Comparison of ENCODE assay signal across 8 mouse cellular contexts in genomic region chr8:4239193-4239890, GRCm38 (mm10). TPM values are rescaled to one million over a fixed set of nuclear protein-coding genes. Genes with fewer than 3 reads are reported as not detected.
A peak's percentile ranks its signal among the peaks of the same experiment; 100 is the strongest.
DNase-seq lines count a peak whose midpoint lies in the region; ATAC-seq and TF ChIP-seq lines count a peak whose summit lies in the region.

No protein-coding gene starts in this region.

- peaks cover 30% of the 10 kb centered on the region for H3K4me1 ChIP-seq in kidney, embryonic 16.5 days (ENCODE audit: insufficient read depth, low read length)
- peaks cover 23% of the 10 kb centered on the region for H3K4me1 ChIP-seq in embryonic facial prominence, embryonic 10.5 days
- peaks cover 8% of the 10 kb centered on the region for H3K4me1 ChIP-seq in midbrain, postnatal 0 days (ENCODE audit: insufficient read depth, low read length)

- H3K9ac ChIP-seq in kidney, embryonic 16.5 days (replicated peaks; ENCODE audit: low read length): peak overlapping the region; percentile 84
- H3K9ac ChIP-seq in midbrain, postnatal 0 days (replicated peaks; ENCODE audit: low read length, poor library complexity, severe bottlenecking): peak overlapping the region; percentile 79

- H3K27ac ChIP-seq in kidney, embryonic 16.5 days (ENCODE audit: low read length): peak overlapping the region; percentile 92
- H3K27ac ChIP-seq in embryonic facial prominence, embryonic 10.5 days (replicated peaks): peak overlapping the region; percentile 97
- peak overlapping the region; percentile 89 for H3K27ac ChIP-seq in midbrain, postnatal 0 days (ENCODE audit: low read depth, low read length)

- no peak; the same call in 1 of the 2 replicates for ATAC-seq in kidney, embryonic 16.5 days (ENCODE audit: low FRiP score, low TSS enrichment)
- ATAC-seq in inflammation-experienced regulatory T-cells, adult 6 months: peak; percentile 40
- ATAC-seq in midbrain, postnatal 0 days (ENCODE audit: low FRiP score): peak; percentile 32
- no peak for ATAC-seq in frontal cortex, adult (ENCODE audit: low TSS enrichment)

- no peaks in the 10 kb centered on the region for H3K9me3 ChIP-seq in kidney, embryonic 16.5 days (ENCODE audit: low read length)
- H3K9me3 ChIP-seq in embryonic facial prominence, embryonic 10.5 days: no peaks in the 10 kb centered on the region
- no peaks in the 10 kb centered on the region for H3K9me3 ChIP-seq in midbrain, postnatal 0 days (ENCODE audit: low read length)

- 11% methylated on average over 19 of the region's 19 CpGs for WGBS in kidney, embryonic 16.5 days
- WGBS in embryonic facial prominence, embryonic 10.5 days: 15% methylated on average over 19 of the region's 19 CpGs
- 13% methylated on average over 19 of the region's 19 CpGs for WGBS in midbrain, postnatal 0 days

- H3K4me2 ChIP-seq in kidney, embryonic 16.5 days (replicated peaks; ENCODE audit: low read depth, low read length): peak overlapping the region; percentile 70
- H3K4me2 ChIP-seq in midbrain, postnatal 0 days (ENCODE audit: low read depth, low read length, poor library complexity, severe bottlenecking): peak overlapping the region; percentile 85

- H3K36me3 ChIP-seq in kidney, embryonic 16.5 days (ENCODE audit: insufficient read depth, low read length): peaks cover 19% of the 10 kb centered on the region
- H3K36me3 ChIP-seq in embryonic facial prominence, embryonic 10.5 days (replicated peaks): peaks cover 43% of the 10 kb centered on the region
- H3K36me3 ChIP-seq in midbrain, postnatal 0 days (ENCODE audit: insufficient read depth, low read length): peaks cover 23% of the 10 kb centered on the region

- intact Hi-C loops in left cerebral cortex, postnatal 14 days (cut with DNase I): loop anchor here (2.0 kb wide), 1 partner anchor 19 kb away; the partner anchor contains the start of gene Ctxn1

- H3K4me3 ChIP-seq in kidney, embryonic 16.5 days (ENCODE audit: low read length): peak overlapping the region; percentile 83
- peak overlapping the region; percentile 82 for H3K4me3 ChIP-seq in embryonic facial prominence, embryonic 10.5 days
- peak overlapping the region; percentile 82 for H3K4me3 ChIP-seq in midbrain, postnatal 0 days (ENCODE audit: low read depth, low read length)

- no peak for DNase-seq in kidney, postnatal 10 days
- DNase-seq in embryonic facial prominence, embryonic 10.5 days (ENCODE audit: low spot score): no peak
- no peak for DNase-seq in midbrain, postnatal 0 days (ENCODE audit: low spot score)
- no peak for DNase-seq in left cerebral cortex, postnatal 14 days (ENCODE audit: low spot score in 2 of 2)
- no peak for DNase-seq in urinary bladder, adult 18-20 months (ENCODE audit: low spot score in 2 of 2)

- H3K27me3 ChIP-seq in kidney, embryonic 16.5 days (ENCODE audit: insufficient read depth, low read length): no peaks in the 10 kb centered on the region
- peaks cover 14% of the 10 kb centered on the region; the same call in 1 of the 2 replicates for H3K27me3 ChIP-seq in embryonic facial prominence, embryonic 10.5 days (replicated peaks; ENCODE audit: low read depth, poor library complexity, severe bottlenecking)
- no peaks in the 10 kb centered on the region for H3K27me3 ChIP-seq in midbrain, postnatal 0 days (ENCODE audit: insufficient read depth, low read length)

- no peak for TF ChIP-seq CTCF in midbrain, postnatal 0 days (IDR thresholded peaks at IDR 0.05)

RNA-seq across cellular contexts. Expression of gene Gm49320, which starts 0.7 kb away (rescaled TPM):
- 1.2 and 1.3 TPM in 2 replicates for polyA plus RNA-seq in kidney, embryonic 16.5 days (2015; fragmentation: Nextera tagmentation; extraction: Ambion mirVana)
- polyA plus RNA-seq in embryonic facial prominence, embryonic 10.5 days (2016; fragmentation: Nextera tagmentation; extraction: Ambion mirVana): 0.44 and 0.85 TPM in 2 replicates
- under 1 TPM in 1 of 3 experiments, not detected in 2; 0.35 TPM for polyA plus RNA-seq in inflammation-experienced regulatory T-cells, adult 6 months (2017; shearing (Covaris generic))
- 0.11 and 0.61 TPM in 2 replicates for total RNA-seq in midbrain, postnatal 0 days (2014; rRNA removed)
- 0.45 and 0.85 TPM in 2 replicates for polyA plus RNA-seq in midbrain, postnatal 0 days (2015; fragmentation: Nextera tagmentation; extraction: Ambion mirVana)
- not detected for total RNA-seq in left cerebral cortex, postnatal 14 days (2021)

RNA-seq across cellular contexts. Expression of gene Map2k7, which starts 0.8 kb away (rescaled TPM):
- 30.6 and 33.6 TPM in 2 replicates for polyA plus RNA-seq in kidney, embryonic 16.5 days (2015; fragmentation: Nextera tagmentation; extraction: Ambion mirVana)
- polyA plus RNA-seq in embryonic facial prominence, embryonic 10.5 days (2016; fragmentation: Nextera tagmentation; extraction: Ambion mirVana): 31.0 and 32.8 TPM in 2 replicates
- polyA plus RNA-seq in inflammation-experienced regulatory T-cells, adult 6 months (2017; shearing (Covaris generic)): 10 to 100 TPM; 17.2 to 33.1 (median 20.0) TPM
- 32.8 and 42.3 TPM in 2 replicates for total RNA-seq in midbrain, postnatal 0 days (2014; rRNA removed)
- polyA plus RNA-seq in midbrain, postnatal 0 days (2015; fragmentation: Nextera tagmentation; extraction: Ambion mirVana): 29.3 and 29.4 TPM in 2 replicates
- 10 to 100 TPM; 80.8 to 82.5 TPM for total RNA-seq in left cerebral cortex, postnatal 14 days (2021)

RNA-seq across cellular contexts. Expression of gene Tgfbr3l, which starts 8.7 kb away (rescaled TPM):
- 4.2 and 4.8 TPM in 2 replicates for polyA plus RNA-seq in kidney, embryonic 16.5 days (2015; fragmentation: Nextera tagmentation; extraction: Ambion mirVana)
- 4.4 and 5.2 TPM in 2 replicates for polyA plus RNA-seq in embryonic facial prominence, embryonic 10.5 days (2016; fragmentation: Nextera tagmentation; extraction: Ambion mirVana)
- 1 to 10 TPM; 1.9 to 8.2 (median 5.2) TPM for polyA plus RNA-seq in inflammation-experienced regulatory T-cells, adult 6 months (2017; shearing (Covaris generic))
- total RNA-seq in midbrain, postnatal 0 days (2014; rRNA removed): 8.2 and 15.3 TPM in 2 replicates
- polyA plus RNA-seq in midbrain, postnatal 0 days (2015; fragmentation: Nextera tagmentation; extraction: Ambion mirVana): 3.5 and 5.1 TPM in 2 replicates
- total RNA-seq in left cerebral cortex, postnatal 14 days (2021): 1 to 10 TPM; 5.6 to 9.0 TPM

RNA-seq across cellular contexts. Expression of gene Lrrc8e, which starts 12.7 kb away (rescaled TPM):
- polyA plus RNA-seq in kidney, embryonic 16.5 days (2015; fragmentation: Nextera tagmentation; extraction: Ambion mirVana): 1.4 and 1.6 TPM in 2 replicates
- polyA plus RNA-seq in embryonic facial prominence, embryonic 10.5 days (2016; fragmentation: Nextera tagmentation; extraction: Ambion mirVana): 0.49 and 0.56 TPM in 2 replicates
- under 1 TPM in 1 of 3 experiments, not detected in 2; 0.90 TPM for polyA plus RNA-seq in inflammation-experienced regulatory T-cells, adult 6 months (2017; shearing (Covaris generic))
- not detected in 2 replicates for total RNA-seq in midbrain, postnatal 0 days (2014; rRNA removed)
- polyA plus RNA-seq in midbrain, postnatal 0 days (2015; fragmentation: Nextera tagmentation; extraction: Ambion mirVana): 0.12 TPM in 1 of 2 replicates, not detected in the other
- not detected for total RNA-seq in left cerebral cortex, postnatal 14 days (2021)

RNA-seq across cellular contexts. Expression of gene Snapc2, which starts 13.5 kb away (rescaled TPM):
- 60.1 and 61.9 TPM in 2 replicates for polyA plus RNA-seq in kidney, embryonic 16.5 days (2015; fragmentation: Nextera tagmentation; extraction: Ambion mirVana)
- polyA plus RNA-seq in embryonic facial prominence, embryonic 10.5 days (2016; fragmentation: Nextera tagmentation; extraction: Ambion mirVana): 62.3 and 64.6 TPM in 2 replicates
- 10 to 100 TPM in 2 of 3 experiments, 1 to 10 TPM in 1; 9.1 to 16.0 (median 15.9) TPM for polyA plus RNA-seq in inflammation-experienced regulatory T-cells, adult 6 months (2017; shearing (Covaris generic))
- 60.4 and 74.3 TPM in 2 replicates for total RNA-seq in midbrain, postnatal 0 days (2014; rRNA removed)
- polyA plus RNA-seq in midbrain, postnatal 0 days (2015; fragmentation: Nextera tagmentation; extraction: Ambion mirVana): 64.8 and 68.1 TPM in 2 replicates
- 10 to 100 TPM; 28.8 to 31.1 TPM for total RNA-seq in left cerebral cortex, postnatal 14 days (2021)

Comparison
In these comparisons a context has a peak if more than half of its experiments do, and no peak if none do; other contexts are left out.
1. ATAC-seq: peak in inflammation-experienced regulatory T-cells, adult 6 months (single experiment) and midbrain, postnatal 0 days (single experiment); none in kidney, embryonic 16.5 days (single experiment) and frontal cortex, adult (single experiment).
2. Peak in every context shown above with its lines, with median percentiles within 50 percentile points of each other: H3K27ac ChIP-seq and H3K4me3 ChIP-seq.